Mouse (Mus musculus) c-Kit-negative CD71-positive TER-119-positive erythroid progenitor cells, embryonic 14.5 days (primary cell): ENCODE data around the gene Tecpr2.

Source experiments
- DNase-seq: peaks from one replicate; pipeline ENCODE4 v3.0.0-alpha.2; 2013; ENCODE audit warnings: low read depth, low spot score

Tecpr2 gene

DNA sequence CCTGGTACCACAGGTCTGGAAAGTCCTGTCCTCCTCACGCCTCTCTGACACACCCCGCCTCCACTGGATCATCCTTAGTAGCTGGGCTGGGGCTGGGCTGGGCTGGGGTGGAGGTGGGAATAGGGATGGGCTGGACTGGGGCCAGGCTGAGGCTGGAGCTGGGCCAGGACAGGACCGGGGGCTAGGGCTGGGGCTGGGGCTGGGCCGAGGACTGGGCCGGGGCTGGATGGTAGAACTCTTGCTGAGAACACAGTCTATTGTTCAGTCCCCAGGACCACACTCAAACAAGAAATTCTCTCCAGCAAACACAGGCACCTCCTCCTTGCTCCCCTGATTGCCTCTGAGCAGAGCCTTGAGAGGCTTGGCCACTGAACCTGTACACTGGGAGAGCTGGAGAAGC lies 117.3 kb downstream of the Tecpr2 start:
- DNase-seq, result no peak

DNA sequence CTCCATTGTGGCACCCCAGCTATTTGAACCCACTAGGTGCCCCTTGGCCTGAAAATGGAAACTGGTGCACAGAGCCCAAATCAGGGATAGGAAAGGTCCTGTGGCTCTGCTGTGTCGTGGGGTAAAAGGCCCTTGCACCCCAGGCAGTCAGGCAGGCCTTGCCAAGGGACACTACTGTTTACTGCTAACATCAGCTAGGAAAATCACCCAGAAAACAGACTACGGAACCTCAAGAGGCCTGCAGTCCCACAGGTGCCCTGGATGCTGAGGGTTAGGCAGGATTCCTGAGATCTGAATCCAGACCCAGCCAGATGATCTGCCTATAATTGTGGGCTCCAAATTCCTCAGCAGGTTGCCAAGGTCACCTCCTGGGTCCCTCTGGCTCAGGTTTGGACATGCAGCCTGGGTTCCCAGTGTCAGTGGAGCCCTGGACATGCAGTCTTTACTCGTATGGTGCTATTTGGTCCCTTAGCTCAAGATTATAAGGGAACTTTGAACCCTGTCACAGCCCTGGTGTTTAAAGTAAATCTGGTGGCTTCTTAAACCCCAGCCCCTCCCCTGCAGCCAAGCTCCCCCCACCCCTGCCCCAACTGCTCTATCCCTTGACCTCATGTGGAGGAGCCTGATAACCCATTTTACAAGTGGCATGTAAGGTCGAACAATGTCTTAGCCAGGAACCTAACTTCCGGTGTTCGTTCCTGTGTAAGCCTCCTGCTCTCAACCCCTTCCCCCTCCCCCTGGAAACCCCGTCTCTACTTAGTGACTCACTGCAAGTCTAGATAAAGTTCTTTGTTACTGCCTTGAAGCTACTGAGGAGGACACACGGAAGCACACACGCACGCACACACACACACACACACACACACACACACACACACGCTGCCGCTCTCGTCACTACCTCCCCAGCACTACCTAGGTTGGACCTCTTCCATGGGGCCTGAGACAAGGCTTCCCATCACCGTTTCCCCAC lies 118.4 kb downstream of the Tecpr2 start:
- DNase-seq, result no peak

DNA sequence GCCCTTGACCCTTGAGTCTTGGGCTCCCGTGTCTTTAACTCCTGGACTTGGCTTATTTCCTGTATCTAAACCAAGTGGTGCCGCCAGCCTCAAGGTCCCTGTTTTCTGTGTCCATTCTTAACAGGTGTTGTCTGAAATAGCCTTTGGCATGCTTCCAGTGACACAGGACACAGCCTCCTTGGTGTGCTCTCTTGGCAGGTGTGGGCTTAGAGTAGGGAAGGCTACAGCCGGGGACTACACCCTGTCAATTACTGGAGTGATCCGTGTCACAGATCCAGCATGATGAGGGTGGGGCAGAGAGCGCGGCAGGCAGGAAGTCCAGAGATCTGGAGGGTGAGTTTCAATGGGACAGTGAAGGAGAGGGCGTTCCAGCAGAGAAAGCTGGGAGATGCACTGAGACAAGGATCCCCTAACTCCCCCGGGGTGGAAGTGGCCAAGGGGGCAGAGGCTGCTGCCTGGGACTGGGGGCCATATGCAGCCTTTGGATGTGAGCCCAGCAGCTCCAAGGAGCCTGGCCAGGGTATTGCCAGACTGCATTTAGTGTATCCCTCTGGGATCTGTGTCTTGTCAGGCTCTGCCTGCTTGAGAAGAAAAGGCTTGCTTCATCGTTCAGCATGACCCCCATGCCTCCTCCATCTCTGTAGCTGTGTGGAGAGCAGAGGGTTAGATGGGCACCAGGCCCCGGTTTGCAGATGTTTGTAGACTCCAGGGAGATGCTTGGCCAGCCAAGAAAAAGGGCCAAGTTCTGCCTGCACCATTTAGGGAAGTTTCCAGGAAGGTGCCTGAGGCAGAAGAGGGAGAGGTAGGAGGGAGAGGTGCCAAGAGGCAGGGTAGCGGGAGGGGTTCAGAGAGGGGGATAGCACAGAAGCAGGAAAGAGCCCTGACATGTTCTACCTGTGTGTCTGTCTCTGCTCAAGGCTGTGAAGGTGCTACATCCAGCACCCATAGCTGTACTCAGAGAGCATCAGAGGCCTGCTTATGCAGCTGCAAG lies 119.7 kb downstream of the Tecpr2 start:
- DNase-seq, result no peak

DNA sequence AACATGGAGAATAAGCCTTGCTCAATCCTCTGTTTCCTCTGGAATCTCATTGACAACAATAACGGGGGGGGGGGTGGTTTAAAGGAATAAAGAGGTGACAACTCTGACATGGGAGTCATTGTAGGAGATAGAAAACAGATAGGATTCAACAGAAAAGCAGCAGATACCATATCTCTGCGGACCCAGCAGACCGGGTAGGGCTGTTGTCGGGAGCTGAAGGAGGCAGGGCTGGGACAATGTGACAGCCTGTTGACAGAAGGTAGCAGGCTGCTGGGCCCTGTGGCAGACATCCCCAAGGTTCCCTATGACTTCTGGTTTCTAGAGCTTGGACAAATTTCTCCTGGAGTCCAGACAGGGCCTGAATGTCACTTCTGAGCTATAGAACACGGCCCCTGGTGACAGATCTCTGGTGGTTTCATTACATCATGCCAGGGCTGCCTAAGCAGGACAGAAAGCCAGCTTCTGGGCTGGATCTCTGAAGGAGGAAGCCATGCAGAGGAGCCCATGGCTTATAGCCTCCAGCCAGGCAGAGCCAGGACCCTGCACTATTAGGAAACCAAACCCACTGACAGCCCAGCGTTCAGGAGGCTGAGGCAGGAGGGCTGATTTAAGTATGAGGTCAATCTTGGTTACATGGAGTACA lies 120.7 kb downstream of the Tecpr2 start:
- no peak for DNase-seq

DNA sequence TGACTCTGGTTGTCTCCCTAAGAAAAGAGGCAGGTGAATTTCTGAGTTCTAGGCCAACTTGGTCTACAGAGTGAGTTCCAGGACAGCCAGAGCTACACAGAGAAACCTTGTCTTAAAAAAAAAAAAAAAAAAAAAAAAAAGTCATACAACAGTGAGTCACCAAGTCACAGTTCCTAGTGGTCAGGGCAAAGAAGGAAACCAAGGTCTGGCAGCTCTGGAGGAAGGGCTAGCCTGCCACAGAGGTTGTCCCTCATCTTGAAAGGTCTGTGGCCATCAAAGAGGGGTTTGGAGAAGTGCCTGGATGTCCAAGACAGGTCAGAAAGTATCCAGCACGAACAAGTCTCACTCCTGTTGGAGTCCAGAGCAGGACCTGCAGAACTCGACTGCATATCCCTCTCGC lies 127.7 kb downstream of the Tecpr2 start:
- DNase-seq, result no peak

DNA sequence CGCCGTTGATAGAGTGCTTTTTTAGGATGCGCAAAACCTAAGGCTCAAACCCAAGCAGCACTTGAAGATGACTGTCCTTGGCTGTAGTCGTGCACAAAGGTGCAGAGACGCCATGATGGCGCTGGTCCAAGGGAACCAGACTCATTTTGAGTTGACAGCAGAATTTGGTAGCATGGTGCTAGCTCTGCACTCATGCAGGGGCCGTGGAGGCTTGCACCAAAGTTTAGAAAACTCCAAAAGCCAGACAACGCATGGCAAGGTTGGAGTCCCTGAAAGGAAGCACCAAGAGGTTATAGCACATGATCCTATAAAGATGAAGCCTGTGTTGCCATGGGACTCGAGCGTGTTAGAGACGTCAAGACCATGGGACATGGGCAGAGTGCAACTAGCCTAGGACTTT lies 129.0 kb downstream of the Tecpr2 start:
- DNase-seq, result no peak

DNA sequence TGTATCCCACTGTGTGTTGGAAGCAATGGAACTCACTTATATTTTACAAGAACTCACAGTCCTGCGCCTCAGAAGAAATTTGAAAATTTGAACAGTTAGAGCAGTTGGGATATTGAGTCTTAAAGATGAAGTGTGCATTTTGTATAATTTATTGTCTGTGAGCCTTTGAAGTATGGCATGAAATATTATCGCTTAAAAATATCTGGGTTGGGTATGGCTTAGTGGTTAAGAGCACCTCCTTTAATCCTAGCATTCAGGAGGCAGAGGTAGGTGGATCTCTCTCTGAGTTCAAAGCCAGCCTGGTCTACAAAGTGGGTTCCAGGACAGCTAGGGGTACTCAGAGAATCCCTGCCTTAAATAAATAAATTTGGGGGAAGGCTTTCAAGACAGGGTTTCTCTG lies 130.0 kb downstream of the Tecpr2 start:
- no peak for DNase-seq

DNA sequence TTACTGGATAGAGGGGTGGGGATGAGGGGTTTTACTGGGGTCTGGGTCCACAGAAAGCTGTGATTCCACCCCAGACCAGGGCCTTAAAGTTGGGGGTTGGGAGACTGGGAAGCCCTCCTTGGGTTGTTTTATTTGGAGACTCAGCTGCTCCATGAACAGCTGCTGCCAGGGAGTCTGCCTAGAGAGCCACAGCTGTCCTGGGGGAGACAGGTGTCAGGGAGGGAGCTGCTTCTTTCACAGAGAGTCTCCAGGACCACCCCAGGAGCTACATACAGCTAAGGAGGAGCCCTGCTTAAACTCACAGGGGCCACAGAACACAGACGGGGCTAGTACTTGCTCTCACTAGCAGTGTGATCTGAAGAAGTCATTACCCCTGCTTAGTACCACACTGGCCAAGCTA lies 132.1 kb downstream of the Tecpr2 start:
- no peak for DNase-seq

DNA sequence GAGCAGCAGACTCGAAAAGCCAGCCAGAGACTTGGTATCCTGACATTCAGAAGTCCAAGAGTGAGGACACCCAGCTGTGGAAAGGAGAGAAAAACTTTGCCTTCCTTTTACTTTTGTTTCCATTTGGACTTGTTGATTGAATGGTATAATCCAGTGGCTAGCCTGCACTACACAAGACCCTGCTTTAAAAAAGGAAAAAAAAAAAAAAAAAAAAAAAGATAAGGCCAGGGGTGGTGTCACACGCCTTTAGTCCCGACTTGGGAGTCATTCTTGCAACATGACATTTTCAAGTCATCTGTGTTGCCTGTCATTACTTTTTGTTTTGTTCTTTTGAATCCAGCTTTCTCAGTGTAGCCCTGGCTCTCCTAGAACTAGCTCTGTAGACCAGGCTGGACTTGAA lies 132.5 kb downstream of the Tecpr2 start:
- DNase-seq, result no peak
